Mouse (Mus musculus) R1 (cell line): Measurements from ENCODE around the gene Ppig.
A peak's percentile ranks its signal among the peaks of the same experiment; 100 is the strongest.
"Not testable (repeated sequence)": the region's sequence is repeated elsewhere in the genome, so short reads cannot be mapped to it uniquely, and the experiment has no call there.

Source experiments
- DNase-seq: peaks from one replicate; pipeline ENCODE4 v3.0.0-alpha.2; 2018; ENCODE audit warnings: low read depth, low spot score

Gene Ppig

DNA sequence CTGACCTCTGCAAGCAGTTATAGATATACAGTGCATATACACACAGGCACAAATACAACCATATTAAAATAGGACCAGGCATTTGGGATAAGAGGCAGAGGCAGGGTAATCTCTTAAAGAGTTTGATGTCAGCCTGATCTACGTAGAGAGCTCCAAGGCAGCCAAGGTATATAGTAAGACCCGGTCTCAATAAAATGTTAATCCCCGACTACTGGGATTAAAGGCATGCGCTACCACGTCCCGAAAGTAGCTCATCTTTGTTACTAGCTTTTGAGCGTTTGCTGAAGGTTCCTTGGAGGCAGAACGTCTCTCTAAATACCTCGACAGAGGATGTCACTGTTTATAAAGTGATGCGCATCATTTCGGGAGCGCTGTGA is at the start of gene Ppig:
Gene Ppig (plus strand): TSS at position 273 of the 377 bp plus-strand sequence.
- DNase-seq, result no peak

GRCm38 (mm10) chr2:69673723-69674122 is 48.6 kb upstream of the Ppig start:
- DNase-seq, result no peak

- DNase-seq, result no peak
These were observed 47.1 kb upstream of the Ppig start for GRCm38 (mm10) chr2:69675266-69675665.

DNA sequence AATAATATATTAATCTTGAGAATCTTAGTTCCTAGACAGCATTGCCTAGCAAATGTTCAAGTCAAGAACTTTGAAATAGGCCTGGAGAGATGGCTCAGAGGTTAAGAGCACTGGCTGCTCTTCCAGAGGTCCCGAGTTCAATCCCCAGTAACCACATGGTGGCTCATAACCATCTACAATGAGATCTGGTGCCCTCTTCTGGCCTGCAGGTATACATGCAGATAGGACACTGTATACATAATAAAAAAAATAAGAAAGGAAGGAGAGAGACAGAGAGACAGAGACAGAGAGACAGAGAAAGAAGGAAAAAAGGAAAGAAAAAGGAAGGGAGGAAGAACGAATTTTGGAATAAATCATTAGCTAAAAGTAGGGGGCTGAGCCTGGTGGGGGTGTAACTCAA is 45.6 kb upstream of the Ppig start:
- peak; percentile 59 for DNase-seq

GRCm38 (mm10) chr2:69677215-69677614 is 45.1 kb upstream of the Ppig start:
- not testable (repeated sequence) for DNase-seq

DNA sequence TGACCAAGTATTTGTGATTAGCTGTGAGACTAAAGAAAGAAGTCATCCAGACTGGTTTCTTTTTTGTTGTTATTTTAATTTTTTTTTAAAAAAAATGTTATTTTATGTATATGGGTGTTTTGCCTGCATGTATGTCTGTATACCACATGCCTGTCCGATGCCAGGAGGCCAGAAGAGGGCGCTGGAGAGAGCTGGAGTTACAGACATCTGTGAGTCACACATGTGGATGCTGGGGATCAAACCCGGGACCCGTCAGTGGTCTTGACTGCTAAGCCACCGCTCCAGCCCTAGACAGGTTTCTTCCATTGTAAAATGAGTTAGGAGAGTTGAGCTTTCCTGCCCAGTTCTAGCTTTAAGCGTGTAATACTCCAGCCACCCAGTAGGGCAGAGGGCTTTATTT is 42.4 kb upstream of the Ppig start:
- peak; percentile 86 for DNase-seq

DNA sequence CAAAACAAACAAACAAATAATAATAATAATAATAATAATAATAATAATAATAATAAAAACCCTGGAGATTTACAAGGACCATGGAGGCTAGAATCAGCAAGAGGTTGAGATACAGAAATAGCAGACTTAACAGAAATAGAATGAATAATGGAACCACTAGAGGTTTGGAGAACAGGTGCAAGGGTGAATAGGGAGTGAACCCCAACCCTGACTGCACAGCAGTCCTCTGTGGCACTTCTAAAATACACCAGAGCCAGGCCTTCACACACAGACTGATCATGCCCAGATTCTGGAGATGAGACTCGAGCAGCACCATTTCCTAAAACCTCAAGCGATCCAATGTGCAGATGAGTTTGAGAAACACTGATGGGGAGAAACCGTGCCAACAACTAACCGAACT is 40.4 kb upstream of the Ppig start:
- no peak for DNase-seq

GRCm38 (mm10) chr2:69683036-69683805 is 39.1 kb upstream of the Ppig start:
- DNase-seq, result peak; percentile 53

- DNase-seq, result no peak
These were observed 37.9 kb upstream of the Ppig start for GRCm38 (mm10) chr2:69684488-69684887.

- DNase-seq, result no peak
These were observed 32.1 kb upstream of the Ppig start for GRCm38 (mm10) chr2:69690214-69690613.

DNA sequence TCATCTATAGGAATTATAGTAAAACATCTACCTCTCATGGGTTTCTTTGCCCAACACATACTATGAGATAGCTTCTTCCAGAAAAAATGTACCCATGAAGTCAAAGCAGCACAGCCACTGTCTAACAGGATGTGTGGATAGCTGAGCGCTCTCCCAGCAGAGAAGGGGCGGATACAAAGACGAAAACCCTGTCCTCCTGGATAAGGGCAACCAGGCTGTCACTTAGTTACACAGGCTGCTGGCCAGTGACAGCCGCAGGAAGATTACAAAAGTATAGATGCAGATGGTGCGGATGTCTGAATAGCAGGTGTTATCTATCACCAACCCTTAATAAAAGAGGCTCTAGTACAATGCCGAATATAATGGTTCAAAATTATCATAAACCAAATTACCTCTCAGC is 31.5 kb upstream of the Ppig start:
- DNase-seq, result no peak

DNA sequence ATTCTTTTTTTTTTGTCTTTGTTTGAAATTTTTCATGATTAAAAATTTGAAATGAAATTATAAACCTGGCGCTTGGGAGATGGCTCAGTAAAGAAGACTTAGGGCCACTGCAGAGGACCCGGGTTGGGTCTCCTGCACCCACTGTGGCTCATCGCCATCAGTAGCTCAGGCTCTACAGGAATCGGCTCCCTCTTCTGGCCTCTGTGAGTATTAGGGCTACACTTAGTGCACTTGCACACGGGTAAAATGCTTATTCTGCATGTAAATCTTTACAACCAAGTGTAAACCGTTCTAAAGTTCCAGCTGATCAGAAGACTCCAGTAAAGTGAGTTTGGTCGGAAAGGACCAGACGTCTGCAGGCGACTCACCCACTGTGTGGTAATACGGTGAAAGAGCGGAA is 28.8 kb upstream of the Ppig start:
- peak; percentile 43 for DNase-seq

DNA sequence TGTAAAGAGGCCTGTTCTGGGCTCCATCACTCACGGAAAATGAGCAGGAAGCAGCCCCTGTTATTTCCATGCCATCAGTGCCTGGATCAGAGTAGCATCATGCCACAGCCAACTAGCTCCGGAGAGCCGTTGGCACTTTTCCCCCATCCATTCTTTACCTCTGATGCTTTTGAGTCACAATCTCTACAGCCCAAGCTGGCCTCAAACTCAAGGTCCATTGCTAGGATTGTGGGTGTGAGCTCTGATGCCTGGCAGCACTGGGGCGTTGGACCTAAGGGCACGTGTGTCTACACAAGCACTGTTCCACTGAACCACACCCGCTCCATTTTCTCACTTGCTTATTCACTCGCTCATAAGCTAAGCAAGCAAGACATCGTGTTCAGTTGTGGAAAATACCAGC is 21.9 kb upstream of the Ppig start:
- DNase-seq, result no peak

DNA sequence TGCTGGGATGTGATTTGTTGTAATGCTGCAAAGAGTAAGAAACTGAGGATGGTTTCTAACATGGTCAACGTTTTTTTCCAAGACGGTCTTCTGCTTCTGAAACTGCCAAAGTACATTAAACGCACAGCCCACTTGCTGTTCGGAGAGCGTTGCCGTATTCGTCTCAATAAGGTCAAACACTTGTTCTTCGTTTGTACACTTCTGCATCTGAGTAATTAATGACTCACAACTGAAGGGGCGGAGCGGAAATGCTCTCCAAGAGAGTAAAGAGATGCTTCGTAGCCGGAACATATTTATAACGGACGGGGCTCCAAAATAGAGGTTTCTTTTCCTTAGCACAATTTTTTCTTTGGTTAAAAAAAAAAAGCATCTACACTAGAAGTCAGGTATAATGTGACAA is 10.2 kb upstream of the Ppig start:
- peak; percentile 30 for DNase-seq

- peak; percentile 98 for DNase-seq
These were observed 9.2 kb upstream of the Ppig start, which contains the start of gene Fastkd1 for GRCm38 (mm10) chr2:69712981-69713625. Gene Fastkd1, minus strand, starts transcription at chr2:69713516.

- no peak for DNase-seq
These were observed 8.7 kb upstream of the Ppig start for GRCm38 (mm10) chr2:69713626-69714014.

DNA sequence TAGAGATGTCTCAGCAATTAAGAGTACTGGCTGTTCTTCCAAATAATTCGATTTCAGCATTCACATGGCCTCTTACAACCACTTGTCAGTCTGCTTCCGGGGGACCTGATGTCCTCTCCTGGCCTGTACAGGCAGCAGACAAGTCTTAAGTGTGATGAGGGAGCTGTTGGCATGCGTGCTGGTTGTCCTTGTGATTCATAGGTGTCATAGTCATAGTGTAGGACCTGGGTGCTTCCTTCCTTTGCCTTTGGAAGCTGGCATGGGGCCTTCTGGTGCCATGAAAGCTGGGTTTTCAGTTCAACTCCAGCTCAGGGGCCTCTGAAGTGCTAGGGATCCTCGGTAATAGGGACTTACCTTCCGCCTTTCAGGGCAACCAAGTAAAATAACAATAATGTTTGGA is 8.2 kb upstream of the Ppig start:
- DNase-seq, result no peak

DNA sequence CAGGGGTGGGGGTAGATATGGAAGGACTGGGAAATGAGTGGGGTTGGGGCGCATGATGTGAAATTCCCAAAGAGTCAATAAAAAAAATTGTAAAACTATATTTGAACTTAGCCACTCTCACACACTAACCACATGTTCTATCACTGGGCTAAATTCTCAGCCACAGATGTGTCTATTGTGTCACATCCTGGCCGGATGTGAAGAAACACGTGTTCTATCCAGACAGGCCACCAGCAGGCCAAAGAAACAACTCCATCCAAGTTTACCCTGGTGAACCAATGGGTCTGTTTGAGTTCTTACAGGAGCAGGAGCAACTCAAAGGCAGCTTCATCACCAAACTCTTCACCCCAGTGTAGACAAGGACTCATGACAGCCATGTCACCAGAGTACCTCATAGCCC is 5.9 kb upstream of the Ppig start:
- no peak for DNase-seq

- DNase-seq, result no peak
These were observed 3.2 kb upstream of the Ppig start for GRCm38 (mm10) chr2:69719121-69719520.

- peak; percentile 96 for DNase-seq
These were observed 539 bp downstream of the Ppig start for GRCm38 (mm10) chr2:69722650-69723518.

GRCm38 (mm10) chr2:69723519-69723825 is 1.1 kb downstream of the Ppig start:
- no peak for DNase-seq

DNA sequence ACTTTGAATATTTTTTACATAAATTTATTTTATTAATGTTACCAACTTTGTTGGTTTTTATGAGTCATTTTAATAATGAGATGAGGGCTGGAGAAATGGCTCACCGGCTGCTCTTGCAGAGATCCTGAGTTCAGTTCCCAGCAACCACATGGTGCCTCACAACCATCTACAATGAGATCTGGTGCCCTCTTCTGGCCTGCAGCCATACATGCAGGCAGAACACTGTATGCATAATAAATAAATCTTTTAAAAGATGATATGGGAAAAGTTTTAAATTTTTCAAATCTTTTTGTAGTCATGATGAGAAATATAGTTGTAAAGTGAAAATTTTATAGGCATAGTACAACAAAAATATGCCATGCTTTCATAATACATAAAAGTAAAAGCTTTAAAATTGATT is 22.7 kb downstream of the Ppig start:
- DNase-seq, result peak; percentile 36

DNA sequence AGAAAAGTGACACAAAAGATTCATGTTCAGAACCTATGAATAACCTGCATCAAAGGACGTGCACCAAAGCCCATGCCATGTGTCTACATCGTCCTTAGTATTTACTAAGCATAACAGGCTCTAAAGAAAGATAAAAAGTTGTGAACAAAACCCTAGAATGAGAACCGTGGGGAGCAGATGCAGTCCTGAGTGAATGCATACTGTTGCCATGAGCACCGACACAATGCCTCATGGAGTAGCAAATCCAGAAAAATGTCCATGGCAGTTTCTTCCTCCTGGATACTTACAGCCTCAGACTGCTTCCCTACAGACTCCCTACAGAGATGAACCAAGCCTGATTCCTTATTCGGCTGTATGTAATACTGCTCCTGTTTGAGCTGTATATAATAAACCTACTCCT is 38.6 kb downstream of the Ppig start:
- DNase-seq, result no peak
